Mouse (Mus musculus): ENCODE measurements around the gene Dchs2. TPM values are rescaled to one million over a fixed set of nuclear protein-coding genes. Genes with fewer than 3 reads are reported as not detected.

Gene Dchs2
- polyA plus RNA-seq (2015; fragmentation: Nextera tagmentation; extraction: Ambion mirVana): 0.11 and 0.22 TPM in 2 replicates

- no peak; the same call in 1 of the 2 replicates for ATAC-seq (replicated peaks; ENCODE audit: insufficient number of reproducible peaks, insufficient read depth, low FRiP score, low read depth)
Observed at GRCm38 (mm10) chr3:83127726-83128448, at the start of gene Dchs2. Gene Dchs2 (plus strand): TSS chr3:83127948.

GRCm38 (mm10) chr3:83080567-83081055 lies 47.1 kb upstream of the Dchs2 start:
- no peak overlapping the region for H3K27ac ChIP-seq

More at GRCm38 (mm10) chr3:83127726-83128448, at the start of gene Dchs2:
- under 1% methylated on average over 55 of the region's 55 CpGs for WGBS
- peak within 1 kb of the TSS; percentile 51 for H3K9ac ChIP-seq
- peak within 1 kb of the TSS; percentile 60 for H3K4me3 ChIP-seq
- no peaks in the 10 kb centered on the region for H3K9me3 ChIP-seq (replicated peaks)
- no peak within 1 kb of the TSS for H3K27ac ChIP-seq
- peaks cover 27% of the 10 kb centered on the region for H3K4me1 ChIP-seq (replicated peaks)
- peaks cover 64% of the 10 kb centered on the region for H3K27me3 ChIP-seq
- H3K36me3 ChIP-seq: no peaks in the 10 kb centered on the region
- H3K4me2 ChIP-seq: peak within 1 kb of the TSS; percentile 98

GRCm38 (mm10) chr3:83097586-83097985 lies 30.2 kb upstream of the Dchs2 start:
- Histone ChIP-seq H3K27ac (no peak overlapping the region), H3K27me3 (0 out of 2 replicates have a peak, but pooled peaks cover 3% of the 10 kb centered on the region), H3K9ac (no peak overlapping the region), H3K4me1 (replicated peaks) (no peaks in the 10 kb centered on the region), H3K4me2 (no peak overlapping the region), H3K36me3 (no peaks in the 10 kb centered on the region), H3K9me3 (replicated peaks) (no peaks in the 10 kb centered on the region), H3K4me3 (no peak overlapping the region)
- no peak for ATAC-seq (replicated peaks; ENCODE audit: insufficient number of reproducible peaks, insufficient read depth, low FRiP score, low read depth)
- 81% methylated on average over 6 of the region's 6 CpGs for WGBS

More at GRCm38 (mm10) chr3:83080567-83081055, 47.1 kb upstream of the Dchs2 start:
- peak overlapping the region; percentile 36 for H3K4me3 ChIP-seq
- H3K36me3 ChIP-seq: no peaks in the 10 kb centered on the region
- H3K4me1 ChIP-seq (replicated peaks): peaks cover 2% of the 10 kb centered on the region; the same call in 1 of the 2 replicates
- H3K27me3 ChIP-seq: no peaks in the 10 kb centered on the region
- H3K9ac ChIP-seq: no peak overlapping the region
- H3K4me2 ChIP-seq: peak overlapping the region; percentile 62
- H3K9me3 ChIP-seq (replicated peaks): no peaks in the 10 kb centered on the region
- 0 out of 2 replicates have a peak, but pooled peaks have one; percentile 39 for ATAC-seq (replicated peaks; ENCODE audit: insufficient number of reproducible peaks, insufficient read depth, low FRiP score, low read depth)
- 3% methylated on average over 11 of the region's 11 CpGs for WGBS

DNA sequence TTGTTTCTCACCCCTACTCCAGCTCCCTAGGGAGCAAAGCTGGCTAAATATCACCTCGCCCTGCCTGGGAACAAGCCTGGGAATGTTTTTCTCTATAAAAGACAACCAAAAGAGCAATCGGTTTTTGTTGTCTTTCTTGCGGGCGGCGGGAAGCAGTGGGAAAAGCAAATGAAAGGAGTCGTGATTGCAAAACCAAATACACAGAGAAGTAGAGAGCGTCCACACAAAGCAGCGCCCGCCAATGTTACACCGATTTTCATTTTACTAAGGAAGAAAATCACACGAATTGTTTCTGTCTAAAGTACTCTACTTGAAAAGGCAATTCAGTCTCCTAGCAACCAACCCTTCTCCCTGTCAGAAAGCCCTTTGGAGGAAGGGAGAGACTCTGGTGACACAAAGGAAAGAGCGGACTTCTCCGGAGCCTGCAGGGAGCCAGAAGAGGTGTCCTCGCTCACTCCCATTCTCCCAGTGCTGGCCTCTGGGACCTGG lies 29.2 kb upstream of the Dchs2 start:
- WGBS: 13% methylated on average over 14 of the region's 14 CpGs
- no peak overlapping the region for H3K9ac ChIP-seq
- no peaks in the 10 kb centered on the region for H3K4me1 ChIP-seq (replicated peaks)
- peak overlapping the region; percentile 24 for H3K4me3 ChIP-seq
- no peak overlapping the region for H3K27ac ChIP-seq
- 0 out of 2 replicates have a peak, but pooled peaks cover 3% of the 10 kb centered on the region for H3K27me3 ChIP-seq
- H3K4me2 ChIP-seq: peak overlapping the region; percentile 48
- no peaks in the 10 kb centered on the region for H3K9me3 ChIP-seq (replicated peaks)
- no peak for ATAC-seq (replicated peaks; ENCODE audit: insufficient number of reproducible peaks, insufficient read depth, low FRiP score, low read depth)
- no peaks in the 10 kb centered on the region for H3K36me3 ChIP-seq

DNA sequence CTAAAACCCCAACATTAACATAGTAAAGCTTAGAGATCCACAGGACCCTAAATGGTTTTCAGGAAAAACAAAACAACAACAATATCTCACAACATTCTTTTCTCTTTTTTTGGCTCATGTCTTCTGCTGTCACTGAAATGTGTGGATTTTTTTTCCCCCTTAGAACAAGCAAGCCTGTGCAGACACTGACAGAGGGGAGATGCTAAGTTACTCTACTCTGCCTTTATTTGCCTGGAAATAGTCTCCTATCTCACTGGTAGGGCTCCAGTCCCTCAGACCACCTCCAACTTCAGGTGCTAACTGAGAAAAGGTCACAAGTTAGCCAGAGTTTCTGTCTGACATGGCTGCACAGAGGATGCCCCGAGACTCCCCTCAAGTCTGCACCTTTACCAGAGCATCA lies 28.6 kb upstream of the Dchs2 start:
- 85% methylated on average over 1 of the region's 1 CpGs for WGBS
- no peak overlapping the region for H3K9ac ChIP-seq
- no peaks in the 10 kb centered on the region for H3K36me3 ChIP-seq
- no peaks in the 10 kb centered on the region for H3K9me3 ChIP-seq (replicated peaks)
- peak overlapping the region; percentile 48 for H3K4me2 ChIP-seq
- H3K4me3 ChIP-seq: peak overlapping the region; percentile 24; the same call in 1 of the 2 replicates
- no peak overlapping the region for H3K27ac ChIP-seq
- H3K27me3 ChIP-seq: 0 out of 2 replicates have a peak, but pooled peaks cover 3% of the 10 kb centered on the region
- H3K4me1 ChIP-seq (replicated peaks): no peaks in the 10 kb centered on the region
- ATAC-seq (replicated peaks; ENCODE audit: insufficient number of reproducible peaks, insufficient read depth, low FRiP score, low read depth): no peak

DNA sequence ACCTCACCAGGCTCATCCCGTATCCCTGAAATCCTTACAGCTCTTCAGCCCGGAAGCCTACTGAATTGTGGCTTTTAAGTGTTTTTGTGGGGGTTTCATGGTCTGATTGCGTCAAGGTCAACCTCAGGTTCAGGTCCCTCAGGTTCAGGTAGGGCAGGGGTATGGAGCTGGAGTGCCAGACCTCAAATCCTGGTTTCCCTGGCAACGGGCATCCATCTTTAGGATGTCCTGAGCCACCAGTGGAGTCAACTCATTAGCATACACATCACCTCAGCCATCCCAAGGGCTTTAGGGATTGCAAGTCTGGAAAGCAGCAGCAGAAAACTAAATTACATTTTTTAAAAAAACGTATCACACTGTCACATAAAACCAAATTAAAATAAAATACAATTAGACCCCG lies 28.1 kb upstream of the Dchs2 start:
- Histone ChIP-seq H3K9me3 (replicated peaks) (no peaks in the 10 kb centered on the region), H3K9ac (no peak overlapping the region), H3K4me3 (no peak overlapping the region), H3K4me1 (replicated peaks) (no peaks in the 10 kb centered on the region), H3K27ac (no peak overlapping the region), H3K36me3 (no peaks in the 10 kb centered on the region), H3K4me2 (no peak overlapping the region), H3K27me3 (0 out of 2 replicates have a peak, but pooled peaks cover 3% of the 10 kb centered on the region)
- 76% methylated on average over 6 of the region's 6 CpGs for WGBS
- ATAC-seq (replicated peaks; ENCODE audit: insufficient number of reproducible peaks, insufficient read depth, low FRiP score, low read depth): no peak

- Histone ChIP-seq H3K4me2 (no peak overlapping the region), H3K4me3 (no peak overlapping the region), H3K27ac (no peak overlapping the region), H3K9me3 (replicated peaks) (no peaks in the 10 kb centered on the region), H3K27me3 (0 out of 2 replicates have a peak, but pooled peaks cover 3% of the 10 kb centered on the region), H3K36me3 (no peaks in the 10 kb centered on the region), H3K4me1 (replicated peaks) (no peaks in the 10 kb centered on the region), H3K9ac (no peak overlapping the region)
- ATAC-seq (replicated peaks; ENCODE audit: insufficient number of reproducible peaks, insufficient read depth, low FRiP score, low read depth): no peak
- 81% methylated on average over 6 of the region's 6 CpGs for WGBS
Observed at GRCm38 (mm10) chr3:83102286-83102685, 25.5 kb upstream of the Dchs2 start.

DNA sequence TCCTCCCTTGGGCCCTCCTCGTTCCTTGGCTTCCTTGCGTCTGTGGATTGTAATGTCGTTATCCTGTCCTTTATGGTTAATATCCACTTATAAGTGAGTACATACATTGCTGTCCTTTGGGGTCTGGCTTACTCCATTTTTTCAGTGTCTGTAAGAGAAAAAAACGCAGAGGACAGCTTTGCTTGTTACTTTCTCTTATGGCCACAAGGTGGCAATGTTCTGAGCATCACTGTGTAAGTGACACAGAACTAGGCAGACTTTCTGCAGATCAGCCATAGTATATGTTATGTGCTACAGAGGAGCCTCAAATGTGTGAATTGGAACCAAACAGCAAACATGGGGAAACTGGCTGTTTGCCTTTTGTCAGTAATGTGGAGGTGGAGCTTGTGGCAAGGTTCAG lies 17.6 kb upstream of the Dchs2 start:
- no peak for ATAC-seq (replicated peaks; ENCODE audit: insufficient number of reproducible peaks, insufficient read depth, low FRiP score, low read depth)
- H3K27ac ChIP-seq: no peak overlapping the region
- H3K9ac ChIP-seq: no peak overlapping the region
- H3K9me3 ChIP-seq (replicated peaks): no peaks in the 10 kb centered on the region
- H3K4me3 ChIP-seq: no peak overlapping the region
- no peaks in the 10 kb centered on the region for H3K36me3 ChIP-seq
- WGBS: 23% methylated on average over 4 of the region's 4 CpGs
- no peaks in the 10 kb centered on the region for H3K4me1 ChIP-seq (replicated peaks)
- no peaks in the 10 kb centered on the region; the same call in none of the 2 replicates for H3K27me3 ChIP-seq
- H3K4me2 ChIP-seq: no peak overlapping the region

- H3K9me3 ChIP-seq (replicated peaks): no peaks in the 10 kb centered on the region
- H3K4me1 ChIP-seq (replicated peaks): no peaks in the 10 kb centered on the region
- ATAC-seq (replicated peaks; ENCODE audit: insufficient number of reproducible peaks, insufficient read depth, low FRiP score, low read depth): no peak
- no peak overlapping the region for H3K27ac ChIP-seq
- H3K27me3 ChIP-seq: no peaks in the 10 kb centered on the region; the same call in none of the 2 replicates
- H3K4me2 ChIP-seq: no peak overlapping the region
- 69% methylated on average over 7 of the region's 7 CpGs for WGBS
- H3K9ac ChIP-seq: no peak overlapping the region
- H3K36me3 ChIP-seq: no peaks in the 10 kb centered on the region
- no peak overlapping the region for H3K4me3 ChIP-seq
Observed at GRCm38 (mm10) chr3:83111485-83112261, 16.1 kb upstream of the Dchs2 start.

GRCm38 (mm10) chr3:83112869-83113268 lies 14.9 kb upstream of the Dchs2 start:
- no peaks in the 10 kb centered on the region for H3K4me1 ChIP-seq (replicated peaks)
- H3K36me3 ChIP-seq: no peaks in the 10 kb centered on the region
- no peak overlapping the region for H3K4me3 ChIP-seq
- H3K9me3 ChIP-seq (replicated peaks): no peaks in the 10 kb centered on the region
- ATAC-seq (replicated peaks; ENCODE audit: insufficient number of reproducible peaks, insufficient read depth, low FRiP score, low read depth): no peak
- whole genome bisulfite sequencing: 39% methylated on average over 3 of the region's 3 CpGs
- H3K27me3 ChIP-seq: no peaks in the 10 kb centered on the region; the same call in none of the 2 replicates
- H3K4me2 ChIP-seq: no peak overlapping the region
- no peak overlapping the region for H3K27ac ChIP-seq
- H3K9ac ChIP-seq: no peak overlapping the region

GRCm38 (mm10) chr3:83114946-83115345 lies 12.8 kb upstream of the Dchs2 start:
- Histone ChIP-seq H3K4me1 (replicated peaks) (no peaks in the 10 kb centered on the region), H3K36me3 (no peaks in the 10 kb centered on the region), H3K27ac (no peak overlapping the region), H3K4me3 (no peak overlapping the region), H3K4me2 (no peak overlapping the region), H3K9ac (no peak overlapping the region), H3K27me3 (no peaks in the 10 kb centered on the region; the same call in none of the 2 replicates), H3K9me3 (replicated peaks) (no peaks in the 10 kb centered on the region)
- 60% methylated on average over 1 of the region's 1 CpGs for WGBS
- ATAC-seq (replicated peaks; ENCODE audit: insufficient number of reproducible peaks, insufficient read depth, low FRiP score, low read depth): no peak

All from heart, embryonic 15.5 days (tissue).